Mouse (Mus musculus) hindbrain, embryonic 11.5 days (tissue): ENCODE results near the gene Homer1. TPM values are rescaled to one million over a fixed set of nuclear protein-coding genes. Genes with fewer than 3 reads are reported as not detected.

Source experiments
- ATAC-seq: fragments of 200-750 bp; cut with Nextera tagmentation; 2 replicates; pipeline ENCODE4 v1.8.0; 2017; ENCODE audit warnings: mild to moderate bottlenecking, moderate TSS enrichment, moderate library complexity; ENCODE audit not compliant: low FRiP score
- DNase-seq: peaks from one replicate; pipeline ENCODE4 v3.0.0-alpha.2; 2015; ENCODE audit warnings: low spot score
- H3K27ac ChIP-seq: fragments of 300-500 bp; sonication (generic); 2 replicates; pipeline ENCODE4 v1.5.1; 2014; ENCODE audit warnings: mild to moderate bottlenecking, low read depth, low read length
- H3K27me3 ChIP-seq: fragments of 300-500 bp; sonication (generic); 2 replicates; pipeline ENCODE4 v1.6.1; 2014; ENCODE audit warnings: mild to moderate bottlenecking, low read length, moderate library complexity, mixed read lengths; ENCODE audit not compliant: control insufficient read depth, insufficient read depth
- H3K36me3 ChIP-seq: fragments of 300-500 bp; sonication (generic); 2 replicates; pipeline ENCODE4 v1.6.1; 2014; ENCODE audit warnings: mild to moderate bottlenecking, low read length, moderate library complexity, mixed read lengths; ENCODE audit not compliant: control insufficient read depth, insufficient read depth
- H3K4me1 ChIP-seq: fragments of 300-500 bp; sonication (generic); replicated peaks from 2 replicates; pipeline ENCODE4 v1.6.1; 2014; ENCODE audit warnings: low read length, mixed read lengths; ENCODE audit not compliant: control insufficient read depth, insufficient read depth
- H3K4me2 ChIP-seq: fragments of 300-500 bp; sonication (generic); replicated peaks from 2 replicates; pipeline ENCODE4 v1.6.1; 2014; ENCODE audit warnings: mild to moderate bottlenecking, low read depth, low read length
- H3K4me3 ChIP-seq: fragments of 300-500 bp; sonication (generic); 2 replicates; pipeline ENCODE4 v1.5.1; 2014; ENCODE audit warnings: low read depth, low read length
- H3K9ac ChIP-seq: fragments of 300-500 bp; sonication (generic); 2 replicates; pipeline ENCODE4 v1.6.1; 2014; ENCODE audit warnings: low read depth, low read length
- H3K9me3 ChIP-seq: fragments of 300-500 bp; sonication (generic); 2 replicates; pipeline ENCODE4 v1.6.1; 2016; ENCODE audit warnings: low read length; ENCODE audit not compliant: control insufficient read depth
- WGBS: fragments of 180-500 bp; shearing (Covaris S2); extraction: QIAGEN DNeasy Blood & Tissue Kit; methylation state at CpG from one replicate; pipeline ENCODE4 v1.1.7; 2014; 5-methylcytosine and 5-hydroxymethylcytosine counted together
- polyA plus RNA-seq: library from polyadenylated mRNA; unstranded; fragments of >200 nt; fragmentation: Nextera tagmentation; extraction: Ambion mirVana; gene quantifications from 2 replicates; pipeline ENCODE4 v1.2.1, GENCODE M21; 2014

Homer1 gene
- polyA plus RNA-seq, 1 experiment from 2014 or later = 17.7 TPM

- WGBS = 89% methylated on average over 2 of the region's 2 CpGs
- H3K27ac ChIP-seq = no peak overlapping the region
- no peaks in the 10 kb centered on the region for H3K9me3 ChIP-seq
Observed at GRCm38 (mm10) chr13:93352030-93352429, 52.6 kb downstream of the Homer1 start.

GRCm38 (mm10) chr13:93354420-93355278 lies 55.2 kb downstream of the Homer1 start:
- WGBS = 80% methylated on average over 7 of the region's 7 CpGs
- ATAC-seq = no peak
- Histone ChIP-seq H3K4me3 (no peak overlapping the region), H3K27me3 (no peaks in the 10 kb centered on the region), H3K4me1 (no peaks in the 10 kb centered on the region), H3K4me2 (no peak overlapping the region), H3K27ac (no peak overlapping the region), H3K9me3 (no peaks in the 10 kb centered on the region), H3K9ac (no peak overlapping the region), H3K36me3 (no peaks in the 10 kb centered on the region)
- DNase-seq = no peak

More at GRCm38 (mm10) chr13:93352030-93352429, 52.6 kb downstream of the Homer1 start:
- Histone ChIP-seq H3K27me3 (no peaks in the 10 kb centered on the region), H3K4me2 (no peak overlapping the region), H3K4me1 (no peaks in the 10 kb centered on the region), H3K4me3 (no peak overlapping the region), H3K36me3 (no peaks in the 10 kb centered on the region), H3K9ac (no peak overlapping the region)
- ATAC-seq (no peak), DNase-seq (no peak)

- ATAC-seq (no peak), DNase-seq (no peak)
- H3K4me1 ChIP-seq = no peaks in the 10 kb centered on the region
- H3K9me3 ChIP-seq = no peaks in the 10 kb centered on the region
- WGBS = 89% methylated on average over 6 of the region's 6 CpGs
- no peak overlapping the region for H3K4me3 ChIP-seq
- no peak overlapping the region for H3K9ac ChIP-seq
- H3K36me3 ChIP-seq = no peaks in the 10 kb centered on the region
- H3K27me3 ChIP-seq = no peaks in the 10 kb centered on the region
- H3K27ac ChIP-seq = no peak overlapping the region
- H3K4me2 ChIP-seq = no peak overlapping the region
Observed at GRCm38 (mm10) chr13:93355279-93355587, 55.8 kb downstream of the Homer1 start.

GRCm38 (mm10) chr13:93358522-93358921 lies 59.1 kb downstream of the Homer1 start:
- no peak for DNase-seq
- no peaks in the 10 kb centered on the region for H3K9me3 ChIP-seq
- 95% methylated on average over 1 of the region's 1 CpGs for WGBS
- H3K27me3 ChIP-seq = no peaks in the 10 kb centered on the region
- no peaks in the 10 kb centered on the region for H3K4me1 ChIP-seq
- no peak overlapping the region for H3K27ac ChIP-seq
- no peak overlapping the region for H3K4me3 ChIP-seq
- H3K36me3 ChIP-seq = no peaks in the 10 kb centered on the region
- no peak overlapping the region for H3K9ac ChIP-seq
- no peak for ATAC-seq
- no peak overlapping the region for H3K4me2 ChIP-seq

- Histone ChIP-seq H3K36me3 (no peaks in the 10 kb centered on the region), H3K4me3 (no peak overlapping the region), H3K4me2 (no peak overlapping the region), H3K27ac (no peak overlapping the region), H3K4me1 (no peaks in the 10 kb centered on the region), H3K9ac (no peak overlapping the region), H3K9me3 (no peaks in the 10 kb centered on the region), H3K27me3 (no peaks in the 10 kb centered on the region)
- ATAC-seq (no peak), DNase-seq (no peak)
- WGBS = 86% methylated on average over 5 of the region's 5 CpGs
Observed at GRCm38 (mm10) chr13:93367555-93367954, 68.1 kb downstream of the Homer1 start.

GRCm38 (mm10) chr13:93368812-93369584 lies 69.6 kb downstream of the Homer1 start:
- no peak overlapping the region for H3K27ac ChIP-seq
- no peak overlapping the region for H3K4me3 ChIP-seq
- no peak overlapping the region for H3K9ac ChIP-seq
- no peaks in the 10 kb centered on the region for H3K4me1 ChIP-seq
- H3K4me2 ChIP-seq = no peak overlapping the region
- WGBS = 95% methylated on average over 7 of the region's 7 CpGs
- no peaks in the 10 kb centered on the region for H3K27me3 ChIP-seq
- no peaks in the 10 kb centered on the region for H3K36me3 ChIP-seq
- no peak for ATAC-seq
- DNase-seq = no peak
- H3K9me3 ChIP-seq = no peaks in the 10 kb centered on the region

GRCm38 (mm10) chr13:93374457-93374856 lies 75.0 kb downstream of the Homer1 start:
- no peaks in the 10 kb centered on the region for H3K9me3 ChIP-seq
- no peak overlapping the region for H3K9ac ChIP-seq
- ATAC-seq (no peak), DNase-seq (no peak)
- no peaks in the 10 kb centered on the region for H3K27me3 ChIP-seq
- H3K4me3 ChIP-seq = no peak overlapping the region
- 93% methylated on average over 5 of the region's 5 CpGs for WGBS
- no peak overlapping the region for H3K4me2 ChIP-seq
- H3K36me3 ChIP-seq = no peaks in the 10 kb centered on the region
- H3K4me1 ChIP-seq = no peaks in the 10 kb centered on the region
- H3K27ac ChIP-seq = no peak overlapping the region

GRCm38 (mm10) chr13:93378493-93378892 lies 79.1 kb downstream of the Homer1 start:
- H3K36me3 ChIP-seq = no peaks in the 10 kb centered on the region
- no peak overlapping the region for H3K9ac ChIP-seq
- no peak overlapping the region for H3K4me3 ChIP-seq
- H3K27me3 ChIP-seq = no peaks in the 10 kb centered on the region
- H3K4me2 ChIP-seq = no peak overlapping the region
- no peaks in the 10 kb centered on the region for H3K9me3 ChIP-seq
- 89% methylated on average over 1 of the region's 1 CpGs for WGBS
- ATAC-seq = no peak
- H3K4me1 ChIP-seq = no peaks in the 10 kb centered on the region
- H3K27ac ChIP-seq = no peak overlapping the region
- DNase-seq = no peak
